Mouse (Mus musculus) embryonic facial prominence, embryonic 14.5 days (tissue): Measurements from ENCODE around the gene 9230112D13Rik. TPM values are rescaled to one million over a fixed set of nuclear protein-coding genes. Genes with fewer than 3 reads are reported as not detected.
A peak's percentile ranks its signal among the peaks of the same experiment; 100 is the strongest.

ENCODE experiments used
- ATAC-seq: fragments of 200-750 bp; cut with Nextera tagmentation; 2 replicates; pipeline ENCODE4 v1.8.0; 2017; ENCODE audit warnings: low read depth, moderate number of reproducible peaks, moderate TSS enrichment
- DNase-seq: peaks from one replicate; pipeline ENCODE4 v3.0.0-alpha.2; 2015; ENCODE audit warnings: low spot score
- H3K27ac ChIP-seq: fragments of 300-500 bp; sonication (generic); replicated peaks from 2 replicates; pipeline ENCODE4 v1.5.1; 2014; ENCODE audit warnings: low read depth, mild to moderate bottlenecking, low read length, moderate library complexity
- H3K27me3 ChIP-seq: fragments of 300-500 bp; sonication (generic); replicated peaks from 2 replicates; pipeline ENCODE4 v1.6.1; 2014; ENCODE audit warnings: low read length; ENCODE audit not compliant: control insufficient read depth, insufficient read depth
- H3K36me3 ChIP-seq: fragments of 300-500 bp; sonication (generic); 2 replicates; pipeline ENCODE4 v1.6.1; 2014; ENCODE audit warnings: low read length, mixed read lengths; ENCODE audit not compliant: control insufficient read depth, insufficient read depth
- H3K4me1 ChIP-seq: fragments of 300-500 bp; sonication (generic); 2 replicates; pipeline ENCODE4 v1.6.1; 2014; ENCODE audit warnings: antibody characterized with exemption, low read length; ENCODE audit not compliant: control insufficient read depth, insufficient read depth
- H3K4me2 ChIP-seq: fragments of 300-500 bp; sonication (generic); 2 replicates; pipeline ENCODE4 v1.6.1; 2014; ENCODE audit warnings: low read depth, mild to moderate bottlenecking, low read length, moderate library complexity, mixed read lengths
- H3K4me3 ChIP-seq: fragments of 300-500 bp; sonication (generic); 2 replicates; pipeline ENCODE4 v1.5.1; 2014; ENCODE audit warnings: low read depth, mild to moderate bottlenecking, low read length
- H3K9ac ChIP-seq: fragments of 300-500 bp; sonication (generic); 2 replicates; pipeline ENCODE4 v1.6.1; 2014; ENCODE audit warnings: low read depth, mild to moderate bottlenecking, low read length, moderate library complexity, mixed read lengths
- H3K9me3 ChIP-seq: fragments of 300-500 bp; sonication (generic); 2 replicates; pipeline ENCODE4 v1.6.1; 2016; ENCODE audit warnings: low read length; ENCODE audit not compliant: control insufficient read depth
- WGBS: fragments of 180-500 bp; shearing (Covaris S2); extraction: QIAGEN DNeasy Blood & Tissue Kit; methylation state at CpG from one replicate; pipeline ENCODE4 v1.1.7; 2014; 5-methylcytosine and 5-hydroxymethylcytosine counted together
- polyA plus RNA-seq: library from polyadenylated mRNA; unstranded; fragments of >200 nt; fragmentation: Nextera tagmentation; extraction: Ambion mirVana; gene quantifications from 2 replicates; pipeline ENCODE4 v1.2.1, GENCODE M21; 2014

The 9230112D13Rik gene
- polyA plus RNA-seq, 1 experiment from 2014 or later, result not detected

DNA sequence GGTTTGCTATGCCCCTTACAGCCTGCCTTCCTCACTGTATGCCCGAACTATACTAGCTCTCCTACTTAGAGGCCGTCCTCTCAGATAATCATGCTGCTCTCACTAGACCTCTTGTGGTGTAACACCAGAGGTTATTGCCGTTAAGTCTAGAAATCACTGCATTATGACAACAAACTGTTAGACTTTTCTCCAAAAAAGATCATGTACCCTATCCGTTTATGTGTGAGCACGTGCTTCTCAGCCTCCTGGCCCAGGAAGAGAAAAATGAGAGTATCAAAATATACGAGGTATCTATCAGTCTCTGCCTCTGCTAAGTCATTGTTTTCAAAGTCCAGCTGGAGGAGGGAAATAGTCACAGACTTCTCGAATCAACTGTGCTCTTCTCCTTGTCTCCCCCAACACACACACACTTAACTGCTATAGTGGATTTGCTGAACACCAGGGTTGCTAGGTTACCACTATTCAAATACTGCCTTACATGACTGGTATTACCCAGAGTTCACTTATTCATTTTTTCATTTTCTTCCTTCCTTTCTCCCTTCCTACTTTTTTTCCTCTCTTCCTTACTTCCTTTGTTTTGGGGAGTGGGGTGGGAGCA lies 13.7 kb downstream of the 9230112D13Rik start:
- H3K27me3 ChIP-seq, result no peaks in the 10 kb centered on the region
- no peak overlapping the region for H3K4me2 ChIP-seq
- no peaks in the 10 kb centered on the region for H3K9me3 ChIP-seq
- peaks cover 11% of the 10 kb centered on the region for H3K4me1 ChIP-seq
- DNase-seq, result no peak
- H3K36me3 ChIP-seq, result no peaks in the 10 kb centered on the region
- peak overlapping the region; percentile 28; the same call in 1 of the 2 replicates for H3K27ac ChIP-seq
- WGBS, result 36% methylated on average over 7 of the region's 7 CpGs
- H3K9ac ChIP-seq, result no peak overlapping the region
- H3K4me3 ChIP-seq, result no peak overlapping the region
- peak; percentile 19; the same call in 1 of the 2 replicates for ATAC-seq

DNA sequence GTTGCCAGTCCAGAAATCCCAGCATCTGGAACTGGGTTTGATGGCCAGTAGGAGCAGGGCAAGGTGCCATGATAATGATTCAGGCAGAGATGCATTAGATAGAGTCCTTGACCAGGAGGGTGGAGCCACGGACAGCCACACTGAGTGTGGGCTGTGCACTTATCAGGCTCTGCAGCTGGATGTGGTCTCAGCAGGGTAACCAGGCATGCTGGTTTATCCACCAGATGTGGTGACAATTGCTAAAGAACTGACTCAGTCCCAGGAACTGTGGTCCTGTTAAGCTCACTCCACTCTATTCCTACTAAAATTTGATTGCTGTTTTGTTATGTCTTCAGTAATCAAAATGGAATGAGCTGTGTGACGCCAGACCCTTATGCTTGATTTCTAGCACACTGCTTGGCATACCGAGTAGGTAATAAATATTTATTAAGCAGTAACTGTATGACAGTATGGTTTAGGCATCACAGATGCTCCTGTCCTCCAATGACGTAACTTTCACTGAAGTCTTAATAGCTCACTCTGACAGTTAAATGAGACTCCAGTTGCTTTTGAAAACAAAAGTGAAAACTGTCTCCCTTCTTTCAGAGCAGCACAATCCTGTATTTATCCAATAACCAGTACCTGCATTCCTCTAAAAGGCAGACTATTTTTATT lies 14.3 kb downstream of the 9230112D13Rik start:
- DNase-seq, result no peak

DNA sequence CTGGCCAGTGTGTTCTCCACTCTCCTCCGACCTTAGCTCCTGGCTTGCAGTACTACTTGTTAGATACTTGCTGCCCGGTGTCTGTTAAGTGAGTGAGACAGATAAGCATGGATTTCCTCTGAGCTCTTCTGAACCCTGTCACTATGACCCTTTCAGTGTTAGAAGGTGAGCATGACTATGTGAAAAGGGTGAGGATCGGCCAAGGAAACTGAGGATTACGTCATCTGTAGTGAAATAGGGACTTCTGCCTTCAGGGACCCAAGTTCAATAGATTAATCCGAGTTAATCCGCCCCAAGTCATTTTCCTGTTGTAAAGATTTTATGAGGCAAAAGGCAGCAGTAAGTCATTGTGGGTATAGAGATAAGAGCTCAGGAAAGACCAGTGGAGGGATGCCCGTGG lies 17.3 kb downstream of the 9230112D13Rik start:
- no peak for ATAC-seq
- WGBS, result 79% methylated on average over 7 of the region's 7 CpGs

More for the DNA sequence above, 14.3 kb downstream of the 9230112D13Rik start:
- H3K9ac ChIP-seq, result no peak overlapping the region
- ATAC-seq, result peak; percentile 45; the same call in 1 of the 2 replicates
- no peaks in the 10 kb centered on the region for H3K9me3 ChIP-seq
- H3K36me3 ChIP-seq, result no peaks in the 10 kb centered on the region
- peaks cover 11% of the 10 kb centered on the region for H3K4me1 ChIP-seq
- WGBS, result 33% methylated on average over 4 of the region's 4 CpGs
- no peak overlapping the region for H3K4me3 ChIP-seq
- no peak overlapping the region for H3K4me2 ChIP-seq
- H3K27me3 ChIP-seq, result no peaks in the 10 kb centered on the region
- H3K27ac ChIP-seq, result peak overlapping the region; percentile 28; the same call in 1 of the 2 replicates

DNA sequence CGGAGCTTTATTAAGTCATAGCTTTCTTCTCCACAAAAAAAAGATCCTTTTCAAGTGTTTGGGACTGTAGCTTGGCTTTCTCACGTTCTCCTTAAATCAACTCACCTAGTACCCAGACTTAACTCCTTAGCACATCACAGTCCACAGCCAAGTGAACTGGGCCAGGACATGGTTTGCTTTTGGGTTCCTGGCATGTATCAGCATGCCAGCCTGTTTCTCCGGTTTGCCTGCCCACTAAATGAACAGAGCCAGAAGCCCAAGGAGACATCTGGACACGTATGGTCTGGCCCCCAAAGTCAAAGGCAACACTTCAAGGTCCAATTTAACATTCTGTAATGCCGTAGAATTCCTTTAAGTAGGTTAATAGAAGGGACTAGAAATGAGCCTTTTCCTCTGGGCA lies 18.2 kb downstream of the 9230112D13Rik start:
- Histone ChIP-seq H3K4me2 (no peak overlapping the region), H3K9ac (no peak overlapping the region), H3K36me3 (no peaks in the 10 kb centered on the region), H3K4me1 (peaks cover 22% of the 10 kb centered on the region), H3K27me3 (no peaks in the 10 kb centered on the region), H3K27ac (no peak overlapping the region), H3K4me3 (no peak overlapping the region), H3K9me3 (no peaks in the 10 kb centered on the region)
- 74% methylated on average over 5 of the region's 5 CpGs for WGBS
- DNase-seq, result no peak
- ATAC-seq, result no peak

More for the DNA sequence above, 17.3 kb downstream of the 9230112D13Rik start:
- Histone ChIP-seq H3K4me2 (no peak overlapping the region), H3K27me3 (no peaks in the 10 kb centered on the region), H3K36me3 (no peaks in the 10 kb centered on the region), H3K9me3 (no peaks in the 10 kb centered on the region), H3K4me3 (no peak overlapping the region), H3K27ac (no peak overlapping the region), H3K9ac (no peak overlapping the region), H3K4me1 (peaks cover 12% of the 10 kb centered on the region)
- DNase-seq, result no peak

DNA sequence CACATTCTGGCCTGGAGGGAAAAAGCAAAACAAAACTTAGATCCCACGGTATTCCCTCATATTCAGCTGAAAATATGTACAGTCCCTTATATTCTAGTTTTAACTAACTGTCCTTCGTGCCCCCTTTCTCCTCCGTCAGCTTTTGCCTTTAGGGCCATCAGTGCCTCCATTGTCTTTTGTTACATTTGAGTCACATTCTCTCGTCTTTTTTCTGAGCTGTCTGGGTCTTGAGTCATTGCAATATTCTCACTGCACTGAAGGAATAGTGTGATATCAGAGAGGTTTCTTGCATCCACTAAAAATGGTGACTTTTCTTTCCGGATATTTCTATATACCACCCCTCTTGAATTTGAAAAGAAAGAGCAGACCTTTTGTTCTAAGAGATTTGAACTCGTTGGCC lies 18.8 kb downstream of the 9230112D13Rik start:
- ATAC-seq (no peak), DNase-seq (no peak)
- no peaks in the 10 kb centered on the region for H3K36me3 ChIP-seq
- H3K27ac ChIP-seq, result peak overlapping the region; percentile 99
- peak overlapping the region; percentile 65 for H3K4me2 ChIP-seq
- peak overlapping the region; percentile 98 for H3K4me3 ChIP-seq
- 40% methylated on average over 6 of the region's 6 CpGs for WGBS
- H3K27me3 ChIP-seq, result no peaks in the 10 kb centered on the region
- peaks cover 25% of the 10 kb centered on the region for H3K4me1 ChIP-seq
- H3K9ac ChIP-seq, result peak overlapping the region; percentile 100; the same call in 1 of the 2 replicates
- H3K9me3 ChIP-seq, result no peaks in the 10 kb centered on the region

DNA sequence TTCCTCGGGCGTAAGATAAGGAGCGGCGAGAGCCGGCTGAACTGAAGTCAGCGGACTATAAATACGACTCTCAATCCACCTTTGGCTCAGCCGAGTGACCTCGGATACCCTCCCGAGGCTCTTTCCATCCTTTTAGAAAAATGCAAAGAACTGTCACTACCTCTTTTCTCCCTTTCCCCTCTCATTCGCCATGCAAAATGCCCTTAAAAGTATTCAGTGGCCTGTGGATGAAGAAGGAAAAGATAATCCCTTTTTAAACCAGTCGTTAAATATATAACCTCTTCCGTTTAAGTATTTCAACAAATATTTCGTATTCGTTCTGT lies 19.3 kb downstream of the 9230112D13Rik start, which contains the start of gene Bmpr1a:
Gene Bmpr1a (minus strand): TSS at position 17 of the 323 bp plus-strand sequence.
- Histone ChIP-seq H3K27ac (peak within 1 kb of the TSS; percentile 99), H3K4me3 (peak within 1 kb of the TSS; percentile 98), H3K9ac (peak within 1 kb of the TSS; percentile 100), H3K4me1 (peaks cover 25% of the 10 kb centered on the region), H3K36me3 (no peaks in the 10 kb centered on the region), H3K4me2 (peak within 1 kb of the TSS; percentile 65), H3K27me3 (no peaks in the 10 kb centered on the region), H3K9me3 (no peaks in the 10 kb centered on the region)
- ATAC-seq (no peak), DNase-seq (no peak)
- 7% methylated on average over 15 of the region's 15 CpGs for WGBS

DNA sequence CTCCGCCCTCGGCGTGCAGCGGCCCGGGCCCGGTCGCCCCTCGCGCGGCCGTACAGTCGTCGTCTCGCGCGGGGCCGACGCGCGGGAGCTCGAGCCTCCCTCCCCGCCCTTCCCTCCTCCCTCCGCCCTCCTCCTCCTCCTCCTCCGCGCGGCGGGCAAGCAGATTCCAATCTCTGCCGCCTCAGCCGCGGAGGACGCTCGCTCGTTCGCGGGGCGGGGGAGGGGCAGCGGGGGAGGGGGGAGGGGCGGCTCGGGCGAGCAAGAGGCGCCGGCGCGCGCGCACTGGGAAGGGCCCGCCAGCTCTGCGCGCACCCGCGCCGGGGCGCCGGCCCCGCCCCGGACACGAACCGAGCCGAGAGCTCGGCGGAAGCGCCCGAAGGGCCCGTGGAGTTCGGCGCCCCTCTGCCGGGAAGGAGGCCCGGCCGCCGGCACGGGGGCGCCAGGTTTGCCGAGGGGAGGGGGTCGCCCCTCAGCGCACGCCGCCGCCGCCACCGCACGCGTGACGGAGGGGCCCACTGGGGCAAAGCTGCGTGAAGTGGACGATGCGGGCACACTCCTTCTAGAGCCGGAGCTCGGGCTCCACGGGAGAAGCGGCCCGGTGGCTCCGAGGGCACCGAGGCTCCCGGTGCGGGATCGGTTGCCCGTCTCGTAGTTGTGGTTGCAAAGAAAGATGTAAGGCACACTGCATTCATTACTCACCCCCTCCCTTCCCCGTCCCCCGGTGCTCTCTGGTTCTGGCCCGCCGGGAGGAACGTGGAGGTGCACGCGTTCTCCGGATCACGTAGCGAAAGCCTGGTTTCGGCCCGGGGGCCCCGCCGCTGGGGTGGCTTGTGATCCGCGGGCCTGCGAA lies 19.9 kb downstream of the 9230112D13Rik start:
- Histone ChIP-seq H3K27ac (peak overlapping the region; percentile 99), H3K9ac (peak overlapping the region; percentile 100), H3K4me1 (peaks cover 28% of the 10 kb centered on the region), H3K9me3 (no peaks in the 10 kb centered on the region), H3K4me3 (peak overlapping the region; percentile 98), H3K4me2 (peak overlapping the region; percentile 65), H3K27me3 (no peaks in the 10 kb centered on the region), H3K36me3 (no peaks in the 10 kb centered on the region)
- peak; percentile 91 for ATAC-seq
- WGBS, result 0% methylated on average over 40 of the region's 115 CpGs
- DNase-seq, result peak; percentile 95

DNA sequence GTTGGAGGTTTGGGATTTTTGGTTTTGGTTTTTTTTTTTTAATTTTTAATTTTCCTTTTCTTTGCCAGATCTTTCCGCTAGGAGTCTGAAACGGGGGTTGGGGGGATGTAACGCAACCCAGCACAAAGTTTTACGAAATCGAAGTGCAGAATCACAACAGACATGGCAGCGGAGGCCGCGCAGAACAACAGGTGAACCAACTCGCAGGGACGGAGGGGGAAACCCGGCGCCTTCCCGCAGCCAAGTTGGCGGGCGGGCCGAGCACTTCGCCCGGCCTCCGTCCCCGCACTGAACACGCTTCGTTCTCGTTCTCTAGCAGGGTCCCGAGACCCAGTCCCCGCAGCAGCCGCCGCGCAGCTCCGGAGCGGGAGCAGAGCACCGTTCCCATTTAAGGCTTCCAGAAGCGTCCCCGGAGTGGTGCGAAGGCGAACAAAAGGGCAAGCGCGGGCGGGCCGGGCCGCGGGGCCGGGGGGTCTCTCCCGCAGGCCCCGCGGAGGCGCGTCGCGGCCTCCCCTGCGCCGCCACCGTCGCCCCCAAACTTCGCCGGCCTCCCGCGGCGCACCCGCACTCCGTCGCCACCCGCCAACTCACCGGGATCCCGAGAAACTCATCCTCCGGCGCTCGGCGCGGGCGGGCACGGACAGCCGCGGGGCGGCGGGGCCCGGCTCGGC lies 20.7 kb downstream of the 9230112D13Rik start:
- H3K36me3 ChIP-seq, result no peaks in the 10 kb centered on the region
- H3K4me3 ChIP-seq, result peak overlapping the region; percentile 98
- under 1% methylated on average over 21 of the region's 77 CpGs for WGBS
- H3K27me3 ChIP-seq, result no peaks in the 10 kb centered on the region
- H3K4me2 ChIP-seq, result peak overlapping the region; percentile 65
- peaks cover 32% of the 10 kb centered on the region for H3K4me1 ChIP-seq
- peak overlapping the region; percentile 100 for H3K9ac ChIP-seq
- no peaks in the 10 kb centered on the region for H3K9me3 ChIP-seq
- H3K27ac ChIP-seq, result peak overlapping the region; percentile 99
- DNase-seq (peak; percentile 65), ATAC-seq (peak; percentile 55)
